Mouse (Mus musculus) liver, embryonic 11.5 days (tissue): ENCODE data around the gene Zfp740. TPM values are rescaled to one million over a fixed set of nuclear protein-coding genes. Genes with fewer than 3 reads are reported as not detected.

ENCODE experiments used
- ATAC-seq: fragments of 200-750 bp; cut with Nextera tagmentation; replicated peaks from 2 replicates; pipeline ENCODE4 v1.8.0; 2017; ENCODE audit warnings: moderate number of reproducible peaks, mild to moderate bottlenecking, moderate TSS enrichment, moderate library complexity; ENCODE audit not compliant: low FRiP score
- DNase-seq: peaks from one replicate; pipeline ENCODE4 v3.0.0-alpha.2; 2017; ENCODE audit warnings: low spot score
- H3K27ac ChIP-seq: fragments of 300-500 bp; sonication (generic); 2 replicates; pipeline ENCODE4 v1.5.1; 2014; ENCODE audit warnings: mild to moderate bottlenecking, low read depth, low read length, control low read depth
- H3K27me3 ChIP-seq: fragments of 300-500 bp; sonication (generic); replicated peaks from 2 replicates; pipeline ENCODE4 v1.6.1; 2014; ENCODE audit warnings: low read length, mixed read lengths; ENCODE audit not compliant: control insufficient read depth, insufficient read depth
- H3K36me3 ChIP-seq: fragments of 300-500 bp; sonication (generic); 2 replicates; pipeline ENCODE4 v1.6.1; 2014; ENCODE audit warnings: mild to moderate bottlenecking, low read length, moderate library complexity, mixed read lengths; ENCODE audit not compliant: control insufficient read depth, insufficient read depth
- H3K4me1 ChIP-seq: fragments of 300-500 bp; sonication (generic); replicated peaks from 2 replicates; pipeline ENCODE4 v1.6.1; 2014; ENCODE audit warnings: low read length, mixed read lengths; ENCODE audit not compliant: control insufficient read depth, insufficient read depth
- H3K4me2 ChIP-seq: fragments of 300-500 bp; sonication (generic); 2 replicates; pipeline ENCODE4 v1.6.1; 2014; ENCODE audit warnings: mild to moderate bottlenecking, control low read depth, moderate library complexity
- H3K4me3 ChIP-seq: fragments of 300-500 bp; sonication (generic); 2 replicates; pipeline ENCODE4 v1.5.1; 2014; ENCODE audit warnings: low read depth, low read length, control low read depth
- H3K9ac ChIP-seq: fragments of 300-500 bp; sonication (generic); 2 replicates; pipeline ENCODE4 v1.6.1; 2014; ENCODE audit warnings: low read depth, low read length, control low read depth
- H3K9me3 ChIP-seq: fragments of 300-500 bp; sonication (generic); 2 replicates; pipeline ENCODE4 v1.6.1; 2016; ENCODE audit warnings: low read length, inconsistent platforms, mixed read lengths; ENCODE audit not compliant: control insufficient read depth
- WGBS: fragments of 180-500 bp; shearing (Covaris S2); extraction: QIAGEN DNeasy Blood & Tissue Kit; methylation state at CpG from one replicate; pipeline ENCODE4 v1.1.7; 2014; 5-methylcytosine and 5-hydroxymethylcytosine counted together
- polyA plus RNA-seq: library from polyadenylated mRNA; unstranded; fragments of >200 nt; fragmentation: Nextera tagmentation; extraction: Ambion mirVana; gene quantifications from 2 replicates; pipeline ENCODE4 v1.2.1, GENCODE M21; 2014

The Zfp740 gene
- polyA plus RNA-seq, 1 experiment from 2014 or later, result 38.3 TPM

DNA sequence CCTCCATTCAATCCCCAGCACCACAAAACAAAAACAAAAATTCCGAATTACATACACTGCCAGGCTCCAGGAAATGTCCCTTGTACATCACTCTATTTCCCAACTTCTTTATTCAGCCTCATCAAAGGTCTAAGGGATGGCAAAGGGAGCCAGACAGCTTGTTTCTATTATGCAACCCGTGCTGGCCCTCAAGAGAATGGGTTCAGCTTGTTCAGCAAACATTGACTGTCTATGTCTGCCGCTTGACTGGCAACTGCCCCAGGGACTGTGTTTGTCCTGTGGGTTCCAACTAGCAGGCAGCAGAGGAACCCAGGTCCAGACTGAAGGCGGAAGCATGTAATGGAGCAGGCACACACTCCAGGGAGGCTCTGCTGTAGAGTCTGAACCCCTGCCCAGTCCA, 4.2 kb upstream of the Zfp740 start:
- DNase-seq (no peak), ATAC-seq (no peak)
- 68% methylated on average over 4 of the region's 4 CpGs for WGBS
- no peak overlapping the region for H3K4me2 ChIP-seq
- no peak overlapping the region for H3K4me3 ChIP-seq
- peak overlapping the region; percentile 64 for H3K27ac ChIP-seq
- H3K36me3 ChIP-seq, result no peaks in the 10 kb centered on the region
- peaks cover 9% of the 10 kb centered on the region for H3K4me1 ChIP-seq
- no peaks in the 10 kb centered on the region for H3K9me3 ChIP-seq
- no peaks in the 10 kb centered on the region for H3K27me3 ChIP-seq
- H3K9ac ChIP-seq, result no peak overlapping the region

GRCm38 (mm10) chr15:102203835-102204381, 859 bp downstream of the Zfp740 start:
- no peaks in the 10 kb centered on the region for H3K27me3 ChIP-seq
- 0% methylated on average over 31 of the region's 72 CpGs for WGBS
- H3K4me2 ChIP-seq, result peak overlapping the region; percentile 75
- DNase-seq (peak; percentile 75), ATAC-seq (peak; percentile 51)
- peaks cover 36% of the 10 kb centered on the region for H3K4me1 ChIP-seq
- peak overlapping the region; percentile 98 for H3K9ac ChIP-seq
- peaks cover 13% of the 10 kb centered on the region for H3K36me3 ChIP-seq
- peak overlapping the region; percentile 92 for H3K4me3 ChIP-seq
- H3K27ac ChIP-seq, result peak overlapping the region; percentile 99
- H3K9me3 ChIP-seq, result no peaks in the 10 kb centered on the region

DNA sequence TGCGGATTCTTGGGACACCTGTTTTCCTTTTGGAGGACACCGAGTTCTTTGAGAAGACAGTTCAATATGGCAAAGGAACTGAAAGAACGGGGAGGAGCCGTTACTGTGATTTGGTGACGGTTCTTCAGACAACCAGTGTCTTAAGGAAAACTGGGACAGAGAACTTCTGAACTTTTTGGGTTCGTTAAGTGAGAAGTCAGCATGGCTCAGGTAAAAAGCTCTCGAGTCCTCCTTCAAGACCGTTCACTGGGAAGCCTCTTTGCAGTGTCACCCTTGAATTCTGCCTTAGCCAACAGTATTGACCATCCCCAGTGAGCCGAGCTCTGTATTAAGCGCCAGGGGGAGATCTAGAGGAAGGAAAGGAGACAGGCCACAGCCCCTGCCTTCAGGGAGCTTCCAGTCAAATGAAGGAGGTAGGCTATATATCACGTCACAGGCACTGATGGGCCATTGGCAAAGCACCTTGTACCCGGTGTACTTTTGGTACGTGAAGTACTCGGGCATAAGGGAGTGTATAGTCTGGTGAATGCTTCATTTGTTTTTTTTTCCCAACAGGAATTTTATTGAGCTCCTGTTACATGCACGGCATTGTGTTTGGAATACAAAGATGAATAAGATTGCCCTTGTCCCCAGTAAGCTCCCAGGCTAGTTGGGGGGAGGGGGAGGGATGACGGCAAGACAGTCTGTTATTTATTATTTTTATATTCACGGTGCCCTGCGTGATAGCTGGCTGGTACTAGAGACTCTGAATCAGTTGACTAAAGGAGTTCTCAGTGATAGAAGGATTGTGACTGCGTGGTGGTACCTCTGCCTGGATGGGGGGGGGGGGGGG, 1.8 kb downstream of the Zfp740 start, which contains the start of gene Csad:
Gene Csad, minus strand, starts transcription at position 51 of the 832 bp plus-strand sequence.
- DNase-seq (no peak), ATAC-seq (no peak)
- Histone ChIP-seq H3K4me1 (peaks cover 33% of the 10 kb centered on the region), H3K9me3 (no peaks in the 10 kb centered on the region), H3K27ac (peak within 1 kb of the TSS; percentile 99), H3K36me3 (peaks cover 21% of the 10 kb centered on the region), H3K4me2 (peak within 1 kb of the TSS; percentile 75), H3K9ac (peak within 1 kb of the TSS; percentile 98), H3K4me3 (peak within 1 kb of the TSS; percentile 92), H3K27me3 (no peaks in the 10 kb centered on the region)
- 69% methylated on average over 19 of the region's 19 CpGs for WGBS

- Histone ChIP-seq H3K4me2 (peak overlapping the region; percentile 75), H3K36me3 (peaks cover 23% of the 10 kb centered on the region), H3K27me3 (no peaks in the 10 kb centered on the region), H3K9ac (no peak overlapping the region), H3K27ac (no peak overlapping the region), H3K9me3 (no peaks in the 10 kb centered on the region), H3K4me1 (peaks cover 33% of the 10 kb centered on the region), H3K4me3 (0 out of 2 replicates have a peak overlapping the region, but pooled peaks have one; percentile 11)
- 82% methylated on average over 8 of the region's 8 CpGs for WGBS
- DNase-seq (no peak), ATAC-seq (no peak)
Measured at GRCm38 (mm10) chr15:102205779-102206178, 2.7 kb downstream of the Zfp740 start.

GRCm38 (mm10) chr15:102207351-102207750, 4.3 kb downstream of the Zfp740 start:
- Histone ChIP-seq H3K4me2 (no peak overlapping the region), H3K4me3 (no peak overlapping the region), H3K27me3 (no peaks in the 10 kb centered on the region), H3K36me3 (peaks cover 27% of the 10 kb centered on the region), H3K9me3 (no peaks in the 10 kb centered on the region), H3K27ac (no peak overlapping the region), H3K9ac (no peak overlapping the region), H3K4me1 (peaks cover 32% of the 10 kb centered on the region)
- DNase-seq (no peak), ATAC-seq (no peak)
- WGBS, result 81% methylated on average over 3 of the region's 3 CpGs

DNA sequence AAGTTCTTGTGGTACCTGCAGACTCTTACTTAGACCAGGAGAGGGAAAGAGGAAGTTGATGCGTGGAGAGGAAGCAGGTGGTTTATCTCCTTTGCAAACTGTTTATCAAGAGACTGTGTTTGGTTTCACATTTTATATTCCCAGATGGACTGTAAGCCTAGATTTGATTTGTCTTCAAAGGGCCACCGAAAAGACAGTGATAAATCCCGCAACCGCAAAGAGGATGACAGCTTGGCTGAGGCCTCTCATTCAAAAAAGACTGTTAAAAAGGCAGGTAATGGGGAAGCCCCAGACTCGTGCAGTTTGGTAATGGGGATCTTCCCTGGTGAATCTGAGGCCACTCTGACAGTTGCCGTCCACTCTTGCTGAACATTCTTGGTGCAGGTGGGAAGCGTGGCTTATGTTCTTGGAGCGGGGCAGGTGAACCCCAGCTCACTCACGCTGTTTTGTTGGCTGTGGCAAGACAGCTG, 5.1 kb downstream of the Zfp740 start:
- no peak overlapping the region for H3K9ac ChIP-seq
- H3K4me1 ChIP-seq, result peaks cover 26% of the 10 kb centered on the region
- H3K27ac ChIP-seq, result no peak overlapping the region
- H3K4me3 ChIP-seq, result no peak overlapping the region
- H3K36me3 ChIP-seq, result peaks cover 35% of the 10 kb centered on the region
- ATAC-seq (no peak), DNase-seq (no peak)
- WGBS, result 57% methylated on average over 9 of the region's 9 CpGs
- no peaks in the 10 kb centered on the region for H3K27me3 ChIP-seq
- H3K9me3 ChIP-seq, result no peaks in the 10 kb centered on the region
- no peak overlapping the region for H3K4me2 ChIP-seq

GRCm38 (mm10) chr15:102209114-102209513, 6.1 kb downstream of the Zfp740 start:
- WGBS, result 90% methylated on average over 8 of the region's 8 CpGs
- no peak overlapping the region for H3K4me2 ChIP-seq
- no peak overlapping the region for H3K4me3 ChIP-seq
- H3K4me1 ChIP-seq, result peaks cover 26% of the 10 kb centered on the region
- ATAC-seq (no peak), DNase-seq (no peak)
- peaks cover 43% of the 10 kb centered on the region for H3K36me3 ChIP-seq
- H3K27ac ChIP-seq, result no peak overlapping the region
- no peaks in the 10 kb centered on the region for H3K9me3 ChIP-seq
- no peaks in the 10 kb centered on the region for H3K27me3 ChIP-seq
- no peak overlapping the region for H3K9ac ChIP-seq

- peaks cover 52% of the 10 kb centered on the region for H3K36me3 ChIP-seq
- WGBS, result 92% methylated on average over 4 of the region's 4 CpGs
Measured at GRCm38 (mm10) chr15:102210816-102211215, 7.8 kb downstream of the Zfp740 start.

More at GRCm38 (mm10) chr15:102210816-102211215, 7.8 kb downstream of the Zfp740 start:
- H3K27me3 ChIP-seq, result no peaks in the 10 kb centered on the region
- DNase-seq (no peak), ATAC-seq (no peak)
- no peak overlapping the region for H3K4me2 ChIP-seq
- H3K4me3 ChIP-seq, result no peak overlapping the region
- H3K4me1 ChIP-seq, result peaks cover 14% of the 10 kb centered on the region
- H3K9me3 ChIP-seq, result no peaks in the 10 kb centered on the region
- H3K9ac ChIP-seq, result no peak overlapping the region
- H3K27ac ChIP-seq, result no peak overlapping the region
